Mouse (Mus musculus) intestine, embryonic 14.5 days (tissue): Measurements from ENCODE around the gene Rnf34. TPM values are rescaled to one million over a fixed set of nuclear protein-coding genes. Genes with fewer than 3 reads are reported as not detected.

ENCODE experiments used
- ATAC-seq: fragments of 200-750 bp; cut with Nextera tagmentation; replicated peaks from 2 replicates; pipeline ENCODE4 v1.8.0; 2017; ENCODE audit warnings: low read depth, moderate number of reproducible peaks, moderate TSS enrichment, moderate library complexity; ENCODE audit not compliant: low FRiP score, low TSS enrichment
- DNase-seq: peaks from one replicate; pipeline ENCODE4 v3.0.0-alpha.2; 2018; ENCODE audit warnings: low spot score
- H3K27ac ChIP-seq: fragments of 300-500 bp; sonication (generic); 2 replicates; pipeline ENCODE4 v1.5.1; 2014; ENCODE audit warnings: low read depth, mild to moderate bottlenecking, control low read depth
- H3K27me3 ChIP-seq: fragments of 300-500 bp; sonication (generic); replicated peaks from 2 replicates; pipeline ENCODE4 v1.6.1; 2014; ENCODE audit warnings: low read length, control low read depth; ENCODE audit not compliant: control insufficient read depth, insufficient read depth
- H3K36me3 ChIP-seq: fragments of 300-500 bp; sonication (generic); 2 replicates; pipeline ENCODE4 v1.6.1; 2014; ENCODE audit warnings: low read length, control low read depth; ENCODE audit not compliant: control insufficient read depth, insufficient read depth
- H3K4me1 ChIP-seq: fragments of 300-500 bp; sonication (generic); replicated peaks from 2 replicates; pipeline ENCODE4 v1.6.1; 2014; ENCODE audit warnings: low read length, control low read depth, mixed read lengths; ENCODE audit not compliant: control insufficient read depth, insufficient read depth
- H3K4me2 ChIP-seq: fragments of 300-500 bp; sonication (generic); 2 replicates; pipeline ENCODE4 v1.6.1; 2014; ENCODE audit warnings: low read length
- H3K4me3 ChIP-seq: fragments of 300-500 bp; sonication (generic); 2 replicates; pipeline ENCODE4 v1.5.1; 2014; ENCODE audit warnings: low read depth, low read length, control low read depth, mixed read lengths
- H3K9ac ChIP-seq: fragments of 300-500 bp; sonication (generic); 2 replicates; pipeline ENCODE4 v1.6.1; 2014; ENCODE audit warnings: mild to moderate bottlenecking, low read length
- H3K9me3 ChIP-seq: fragments of 300-500 bp; sonication (generic); 2 replicates; pipeline ENCODE4 v1.6.1; 2016; ENCODE audit warnings: low read length, control low read depth; ENCODE audit not compliant: control insufficient read depth
- WGBS: fragments of 180-500 bp; shearing (Covaris S2); extraction: QIAGEN DNeasy Blood & Tissue Kit; methylation state at CpG from one replicate; pipeline ENCODE4 v1.1.7; 2014; 5-methylcytosine and 5-hydroxymethylcytosine counted together
- polyA plus RNA-seq: library from polyadenylated mRNA; unstranded; fragments of >200 nt; fragmentation: Nextera tagmentation; extraction: Ambion mirVana; gene quantifications from 2 replicates; pipeline ENCODE4 v1.2.1, GENCODE M21; 2014

The Rnf34 gene
- polyA plus RNA-seq, 1 experiment from 2014 or later: 31.8 TPM

GRCm38 (mm10) chr5:122821524-122821885 lies 28.3 kb upstream of the Rnf34 start:
- peak overlapping the region; percentile 77 for H3K4me3 ChIP-seq
- peaks cover 9% of the 10 kb centered on the region for H3K4me1 ChIP-seq
- WGBS: 0% methylated on average over 10 of the region's 10 CpGs
- H3K36me3 ChIP-seq: peaks cover 32% of the 10 kb centered on the region
- peak overlapping the region; percentile 80 for H3K9ac ChIP-seq
- peak overlapping the region; percentile 95 for H3K27ac ChIP-seq
- H3K27me3 ChIP-seq: no peaks in the 10 kb centered on the region
- peak; percentile 69 for ATAC-seq
- H3K9me3 ChIP-seq: no peaks in the 10 kb centered on the region
- no peak for DNase-seq
- H3K4me2 ChIP-seq: peak overlapping the region; percentile 57

- 94% methylated on average over 4 of the region's 4 CpGs for WGBS
- no peak overlapping the region for H3K4me3 ChIP-seq
- H3K9me3 ChIP-seq: no peaks in the 10 kb centered on the region
- no peak overlapping the region for H3K9ac ChIP-seq
- no peak overlapping the region for H3K4me2 ChIP-seq
- DNase-seq (no peak), ATAC-seq (no peak)
- H3K27me3 ChIP-seq: no peaks in the 10 kb centered on the region
- peaks cover 23% of the 10 kb centered on the region for H3K36me3 ChIP-seq
- no peak overlapping the region for H3K27ac ChIP-seq
- peaks cover 9% of the 10 kb centered on the region for H3K4me1 ChIP-seq
Observed at GRCm38 (mm10) chr5:122822441-122822840, 27.4 kb upstream of the Rnf34 start.

- peaks cover 9% of the 10 kb centered on the region for H3K4me1 ChIP-seq
- H3K4me2 ChIP-seq: no peak overlapping the region
- H3K36me3 ChIP-seq: peaks cover 7% of the 10 kb centered on the region; the same call in 1 of the 2 replicates
- DNase-seq (no peak), ATAC-seq (no peak)
- no peak overlapping the region for H3K27ac ChIP-seq
- no peak overlapping the region for H3K4me3 ChIP-seq
- WGBS: 93% methylated on average over 1 of the region's 1 CpGs
- no peaks in the 10 kb centered on the region for H3K27me3 ChIP-seq
- H3K9me3 ChIP-seq: no peaks in the 10 kb centered on the region
- no peak overlapping the region for H3K9ac ChIP-seq
Observed at GRCm38 (mm10) chr5:122823976-122824375, 25.9 kb upstream of the Rnf34 start.

- ATAC-seq (no peak), DNase-seq (no peak)
- no peaks in the 10 kb centered on the region for H3K9me3 ChIP-seq
- no peak overlapping the region for H3K9ac ChIP-seq
- H3K36me3 ChIP-seq: peaks cover 2% of the 10 kb centered on the region; the same call in 1 of the 2 replicates
- no peaks in the 10 kb centered on the region for H3K27me3 ChIP-seq
- peaks cover 7% of the 10 kb centered on the region for H3K4me1 ChIP-seq
- 64% methylated on average over 6 of the region's 6 CpGs for WGBS
- H3K27ac ChIP-seq: no peak overlapping the region
- no peak overlapping the region for H3K4me2 ChIP-seq
- no peak overlapping the region for H3K4me3 ChIP-seq
Observed at GRCm38 (mm10) chr5:122824450-122824849, 25.4 kb upstream of the Rnf34 start.

- DNase-seq (no peak), ATAC-seq (no peak)
- 84% methylated on average over 8 of the region's 8 CpGs for WGBS
- Histone ChIP-seq H3K27ac (no peak overlapping the region), H3K4me3 (no peak overlapping the region), H3K9me3 (no peaks in the 10 kb centered on the region), H3K4me1 (peaks cover 2% of the 10 kb centered on the region; the same call in 1 of the 2 replicates), H3K9ac (no peak overlapping the region), H3K36me3 (no peaks in the 10 kb centered on the region), H3K4me2 (no peak overlapping the region), H3K27me3 (no peaks in the 10 kb centered on the region)
Observed at GRCm38 (mm10) chr5:122825099-122825498, 24.7 kb upstream of the Rnf34 start.

- Histone ChIP-seq H3K9ac (no peak overlapping the region), H3K4me1 (no peaks in the 10 kb centered on the region), H3K9me3 (no peaks in the 10 kb centered on the region), H3K4me2 (no peak overlapping the region), H3K27me3 (no peaks in the 10 kb centered on the region), H3K27ac (no peak overlapping the region), H3K4me3 (no peak overlapping the region), H3K36me3 (no peaks in the 10 kb centered on the region)
- no peak for DNase-seq
- 86% methylated on average over 10 of the region's 10 CpGs for WGBS
- ATAC-seq: no peak
Observed at GRCm38 (mm10) chr5:122832536-122832935, 17.3 kb upstream of the Rnf34 start.

GRCm38 (mm10) chr5:122832996-122833395 lies 16.9 kb upstream of the Rnf34 start:
- Histone ChIP-seq H3K36me3 (no peaks in the 10 kb centered on the region), H3K27ac (no peak overlapping the region), H3K4me1 (no peaks in the 10 kb centered on the region), H3K27me3 (no peaks in the 10 kb centered on the region), H3K4me3 (no peak overlapping the region), H3K9ac (no peak overlapping the region), H3K9me3 (no peaks in the 10 kb centered on the region), H3K4me2 (no peak overlapping the region)
- ATAC-seq (no peak), DNase-seq (no peak)
- 81% methylated on average over 10 of the region's 10 CpGs for WGBS

GRCm38 (mm10) chr5:122841126-122841525 lies 8.7 kb upstream of the Rnf34 start:
- H3K4me2 ChIP-seq: no peak overlapping the region
- H3K4me3 ChIP-seq: no peak overlapping the region
- 87% methylated on average over 2 of the region's 2 CpGs for WGBS
- no peaks in the 10 kb centered on the region for H3K27me3 ChIP-seq
- ATAC-seq (no peak), DNase-seq (no peak)
- H3K4me1 ChIP-seq: no peaks in the 10 kb centered on the region
- no peak overlapping the region for H3K27ac ChIP-seq
- no peaks in the 10 kb centered on the region for H3K36me3 ChIP-seq
- no peaks in the 10 kb centered on the region for H3K9me3 ChIP-seq
- H3K9ac ChIP-seq: no peak overlapping the region

GRCm38 (mm10) chr5:122843799-122844198 lies 6.0 kb upstream of the Rnf34 start:
- no peaks in the 10 kb centered on the region for H3K27me3 ChIP-seq
- H3K4me2 ChIP-seq: no peak overlapping the region
- H3K9ac ChIP-seq: no peak overlapping the region
- H3K36me3 ChIP-seq: no peaks in the 10 kb centered on the region
- DNase-seq (no peak), ATAC-seq (no peak)
- H3K4me1 ChIP-seq: no peaks in the 10 kb centered on the region
- H3K4me3 ChIP-seq: no peak overlapping the region
- H3K9me3 ChIP-seq: no peaks in the 10 kb centered on the region
- whole genome bisulfite sequencing: 89% methylated on average over 5 of the region's 5 CpGs
- H3K27ac ChIP-seq: no peak overlapping the region
